Mouse (Mus musculus) frontal cortex, adult (tissue): ENCODE results near the gene Olfr846.

ENCODE experiments used
- ATAC-seq: cut with Nextera tagmentation; 2 replicates; pipeline ENCODE4 v1.9.2; 2017; ENCODE audit warnings: mild to moderate bottlenecking, moderate library complexity, mixed read lengths; ENCODE audit not compliant: low TSS enrichment

Gene Olfr846

GRCm38 (mm10) chr9:19363905-19364304 is at the start of gene Olfr846:
Gene Olfr846, minus strand, starts transcription at chr9:19364005.
- no peak for ATAC-seq

DNA sequence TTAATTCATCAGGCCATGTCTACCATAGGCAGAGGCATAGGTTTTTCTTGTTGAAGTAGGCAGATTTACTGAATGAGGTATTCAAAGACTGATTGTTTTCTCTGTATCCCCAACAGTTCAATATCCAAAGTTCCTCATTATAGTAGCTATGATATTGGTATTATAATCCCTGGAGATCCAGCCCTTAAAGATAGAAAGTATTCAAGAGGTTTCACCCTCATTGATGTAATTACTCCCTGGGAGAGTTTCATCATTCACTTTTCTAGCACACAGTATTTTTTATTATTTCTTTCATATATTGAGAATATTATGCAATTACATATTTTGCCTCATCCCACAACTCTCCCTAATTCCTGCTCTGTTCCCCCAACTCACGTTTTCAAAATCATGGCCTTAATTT is 14.8 kb upstream of the Olfr846 start, which contains the start of gene Olfr847:
TSS of gene Olfr847 (minus strand) at position 101 of the 400 bp plus-strand sequence.
- no peak for ATAC-seq

DNA sequence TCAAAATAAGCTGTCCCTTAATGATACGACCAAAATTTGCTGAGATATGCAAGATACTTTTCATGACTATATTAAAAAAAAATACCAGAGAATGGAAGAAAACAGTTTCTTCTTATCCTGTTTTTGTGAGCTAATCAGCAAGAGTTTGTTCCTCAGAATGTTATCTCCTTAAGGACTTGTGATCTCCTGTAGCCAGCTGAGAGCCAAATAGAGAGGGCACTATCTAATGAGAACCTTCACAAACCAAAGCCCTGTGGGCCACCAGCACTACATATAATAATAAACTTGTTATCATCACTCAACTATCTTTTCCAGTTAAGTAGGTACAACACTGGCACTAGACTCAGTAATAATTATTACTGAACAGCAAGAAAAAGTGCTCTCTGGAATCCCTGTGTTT is 27.6 kb downstream of the Olfr846 start, which contains the start of gene Olfr845:
TSS of gene Olfr845 (plus strand) at position 301 of the 400 bp plus-strand sequence.
- no peak for ATAC-seq

DNA sequence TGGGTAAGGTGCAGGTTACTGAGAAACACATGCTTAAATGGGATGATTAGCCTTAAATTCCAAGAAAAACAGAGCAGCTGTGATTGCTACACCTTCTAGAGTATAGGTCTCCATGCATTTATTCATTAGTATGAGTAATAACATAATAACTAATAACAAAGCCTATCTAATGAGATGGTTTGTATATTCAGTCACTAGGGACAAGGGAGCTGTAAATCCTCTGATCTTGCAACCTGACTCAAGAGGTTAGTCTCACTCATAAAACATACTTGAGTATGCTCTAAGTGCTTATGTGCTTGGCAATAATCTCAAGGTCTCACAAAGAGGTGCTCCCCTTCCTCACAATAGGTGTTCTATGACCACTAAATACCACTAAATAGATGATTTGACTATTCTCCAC is 47.8 kb downstream of the Olfr846 start, which contains the start of gene Olfr844:
TSS of gene Olfr844 (plus strand) at position 301 of the 400 bp plus-strand sequence.
- ATAC-seq, result no peak
